Mouse (Mus musculus): Measurements from ENCODE around the gene Tmem135. TPM values are rescaled to one million over a fixed set of nuclear protein-coding genes. Genes with fewer than 3 reads are reported as not detected.

Tmem135 gene
- total and polyA plus RNA-seq, 2 experiments from 2014 or later = 31.4 to 33.5 TPM

- H3K4me3 ChIP-seq (ENCODE audit: low read length) = no peak overlapping the region
- no peak overlapping the region for H3K9ac ChIP-seq (replicated peaks; ENCODE audit: low read length)
- no peaks in the 10 kb centered on the region for H3K4me1 ChIP-seq (ENCODE audit: insufficient read depth, low read length)
- no peak overlapping the region for H3K4me2 ChIP-seq (ENCODE audit: low read depth, low read length)
- no peaks in the 10 kb centered on the region for H3K36me3 ChIP-seq (ENCODE audit: insufficient read depth, low read length)
- no peak for DNase-seq (ENCODE audit: low spot score)
- no peak overlapping the region for H3K27ac ChIP-seq
- TF ChIP-seq CTCF (IDR thresholded peaks at IDR 0.05; ENCODE audit: low read depth) = peak; percentile 20; the same call in 1 of the 2 replicates
- 97% methylated on average over 1 of the region's 1 CpGs for WGBS
- ATAC-seq = no peak
- H3K9me3 ChIP-seq (ENCODE audit: low read length) = no peaks in the 10 kb centered on the region
- no peaks in the 10 kb centered on the region for H3K27me3 ChIP-seq (ENCODE audit: insufficient read depth, low read length)
These were observed 92.5 kb downstream of the Tmem135 start for GRCm38 (mm10) chr7:89311555-89311954.

GRCm38 (mm10) chr7:89308926-89309325, 95.1 kb downstream of the Tmem135 start:
- Histone ChIP-seq H3K4me3 (ENCODE audit: low read length) (no peak overlapping the region), H3K36me3 (ENCODE audit: insufficient read depth, low read length) (no peaks in the 10 kb centered on the region), H3K9me3 (ENCODE audit: low read length) (no peaks in the 10 kb centered on the region), H3K4me2 (ENCODE audit: low read depth, low read length) (no peak overlapping the region), H3K27ac (no peak overlapping the region), H3K4me1 (ENCODE audit: insufficient read depth, low read length) (no peaks in the 10 kb centered on the region), H3K9ac (replicated peaks; ENCODE audit: low read length) (no peak overlapping the region), H3K27me3 (ENCODE audit: insufficient read depth, low read length) (no peaks in the 10 kb centered on the region)
- DNase-seq (ENCODE audit: low spot score) (no peak), ATAC-seq (no peak)
- 76% methylated on average over 3 of the region's 3 CpGs for WGBS
- no peak for TF ChIP-seq CTCF (IDR thresholded peaks at IDR 0.05; ENCODE audit: low read depth)

GRCm38 (mm10) chr7:89308238-89308637, 95.8 kb downstream of the Tmem135 start:
- Histone ChIP-seq H3K27me3 (ENCODE audit: insufficient read depth, low read length) (no peaks in the 10 kb centered on the region), H3K4me2 (ENCODE audit: low read depth, low read length) (no peak overlapping the region), H3K4me1 (ENCODE audit: insufficient read depth, low read length) (no peaks in the 10 kb centered on the region), H3K27ac (no peak overlapping the region), H3K9ac (replicated peaks; ENCODE audit: low read length) (no peak overlapping the region), H3K9me3 (ENCODE audit: low read length) (no peaks in the 10 kb centered on the region), H3K36me3 (ENCODE audit: insufficient read depth, low read length) (no peaks in the 10 kb centered on the region), H3K4me3 (ENCODE audit: low read length) (no peak overlapping the region)
- DNase-seq (ENCODE audit: low spot score) = no peak
- WGBS = 88% methylated on average over 11 of the region's 11 CpGs
- no peak for TF ChIP-seq CTCF (IDR thresholded peaks at IDR 0.05; ENCODE audit: low read depth)
- no peak for ATAC-seq

DNA sequence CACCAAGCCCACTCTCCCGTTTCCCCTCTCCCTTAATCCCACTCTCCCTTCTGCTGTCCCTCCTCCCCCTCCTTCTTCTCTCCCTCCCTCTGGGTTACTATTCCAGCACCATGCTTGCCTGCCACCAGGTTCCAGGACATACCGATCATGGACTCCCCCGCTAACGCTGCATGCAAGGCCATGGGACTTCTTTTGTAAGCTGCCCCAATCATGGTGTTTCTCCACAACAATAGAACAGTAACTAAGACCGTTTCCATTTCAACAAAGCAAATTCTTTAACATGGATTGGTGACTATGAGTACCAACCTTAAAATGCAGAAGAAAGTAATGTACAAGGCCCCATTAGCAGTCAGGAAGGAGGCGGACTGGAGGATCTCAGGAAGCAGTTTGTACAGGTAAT, 97.2 kb downstream of the Tmem135 start:
- Histone ChIP-seq H3K9ac (replicated peaks; ENCODE audit: low read length) (no peak overlapping the region), H3K4me3 (ENCODE audit: low read length) (no peak overlapping the region), H3K9me3 (ENCODE audit: low read length) (no peaks in the 10 kb centered on the region), H3K27me3 (ENCODE audit: insufficient read depth, low read length) (no peaks in the 10 kb centered on the region), H3K27ac (no peak overlapping the region), H3K4me1 (ENCODE audit: insufficient read depth, low read length) (no peaks in the 10 kb centered on the region), H3K4me2 (ENCODE audit: low read depth, low read length) (no peak overlapping the region), H3K36me3 (ENCODE audit: insufficient read depth, low read length) (no peaks in the 10 kb centered on the region)
- WGBS = 79% methylated on average over 6 of the region's 6 CpGs
- no peak for ATAC-seq
- DNase-seq (ENCODE audit: low spot score) = no peak
- no peak for TF ChIP-seq CTCF (IDR thresholded peaks at IDR 0.05; ENCODE audit: low read depth)

GRCm38 (mm10) chr7:89304958-89305357, 99.1 kb downstream of the Tmem135 start:
- no peak for TF ChIP-seq CTCF (IDR thresholded peaks at IDR 0.05; ENCODE audit: low read depth)
- Histone ChIP-seq H3K27me3 (ENCODE audit: insufficient read depth, low read length) (no peaks in the 10 kb centered on the region), H3K4me1 (ENCODE audit: insufficient read depth, low read length) (no peaks in the 10 kb centered on the region), H3K4me2 (ENCODE audit: low read depth, low read length) (no peak overlapping the region), H3K9me3 (ENCODE audit: low read length) (no peaks in the 10 kb centered on the region), H3K27ac (no peak overlapping the region), H3K4me3 (ENCODE audit: low read length) (no peak overlapping the region), H3K36me3 (ENCODE audit: insufficient read depth, low read length) (no peaks in the 10 kb centered on the region), H3K9ac (replicated peaks; ENCODE audit: low read length) (no peak overlapping the region)
- ATAC-seq = no peak
- 96% methylated on average over 3 of the region's 3 CpGs for WGBS
- no peak for DNase-seq (ENCODE audit: low spot score)

GRCm38 (mm10) chr7:89303765-89304164, 100.3 kb downstream of the Tmem135 start:
- 100% methylated on average over 1 of the region's 1 CpGs for WGBS
- TF ChIP-seq CTCF (IDR thresholded peaks at IDR 0.05; ENCODE audit: low read depth) = no peak
- Histone ChIP-seq H3K4me1 (ENCODE audit: insufficient read depth, low read length) (no peaks in the 10 kb centered on the region), H3K27me3 (ENCODE audit: insufficient read depth, low read length) (no peaks in the 10 kb centered on the region), H3K27ac (no peak overlapping the region), H3K9ac (replicated peaks; ENCODE audit: low read length) (no peak overlapping the region), H3K36me3 (ENCODE audit: insufficient read depth, low read length) (no peaks in the 10 kb centered on the region), H3K4me3 (ENCODE audit: low read length) (no peak overlapping the region), H3K9me3 (ENCODE audit: low read length) (no peaks in the 10 kb centered on the region), H3K4me2 (ENCODE audit: low read depth, low read length) (no peak overlapping the region)
- DNase-seq (ENCODE audit: low spot score) (no peak), ATAC-seq (no peak)

GRCm38 (mm10) chr7:89298911-89299458, 105.0 kb downstream of the Tmem135 start:
- ATAC-seq (no peak), DNase-seq (ENCODE audit: low spot score) (no peak)
- no peaks in the 10 kb centered on the region for H3K4me1 ChIP-seq (ENCODE audit: insufficient read depth, low read length)
- H3K36me3 ChIP-seq (ENCODE audit: insufficient read depth, low read length) = no peaks in the 10 kb centered on the region
- no peak overlapping the region for H3K27ac ChIP-seq
- H3K9ac ChIP-seq (replicated peaks; ENCODE audit: low read length) = no peak overlapping the region
- no peaks in the 10 kb centered on the region for H3K27me3 ChIP-seq (ENCODE audit: insufficient read depth, low read length)
- H3K4me2 ChIP-seq (ENCODE audit: low read depth, low read length) = no peak overlapping the region
- no peak overlapping the region for H3K4me3 ChIP-seq (ENCODE audit: low read length)
- no peak for TF ChIP-seq CTCF (IDR thresholded peaks at IDR 0.05; ENCODE audit: low read depth)
- 79% methylated on average over 1 of the region's 1 CpGs for WGBS
- no peaks in the 10 kb centered on the region for H3K9me3 ChIP-seq (ENCODE audit: low read length)

Data from hindbrain, postnatal 0 days (tissue).